Mouse (Mus musculus): ENCODE measurements around the gene Hist2h2be.

DNA sequence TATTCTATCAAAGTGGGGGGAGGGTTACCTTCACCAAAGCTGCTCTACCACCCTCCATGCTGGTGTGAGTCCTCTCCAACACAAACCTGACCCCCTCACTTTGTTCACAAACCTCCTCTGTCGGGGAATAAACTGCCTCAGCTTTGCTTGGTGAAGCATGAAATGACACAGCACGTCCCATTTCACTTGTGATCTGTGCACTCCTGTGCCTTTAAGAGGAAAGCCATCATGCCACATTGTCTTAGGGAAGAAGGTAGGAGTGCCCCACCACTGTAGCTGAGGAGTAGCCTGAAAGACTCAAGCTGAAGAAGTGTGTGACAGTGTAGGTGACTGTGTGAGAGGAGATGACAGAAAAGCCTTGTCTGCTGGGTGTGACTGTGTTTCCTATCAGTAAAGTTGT, 4.5 kb downstream of the Hist2h2be start:
- TF ChIP-seq GATA1 (IDR thresholded peaks at IDR 0.05; ENCODE audit: low read length) (no peak), TAL1 (IDR thresholded peaks at IDR 0.05; ENCODE audit: low read length) (no peak)
